8 mouse cellular contexts compared by ENCODE assay signal in genomic region chr16:64852891-64853290, GRCm38 (mm10). TPM values are rescaled to one million over a fixed set of nuclear protein-coding genes. Genes with fewer than 3 reads are reported as not detected.
A peak's percentile ranks its signal among the peaks of the same experiment; 100 is the strongest.
DNase-seq lines count a peak whose midpoint lies in the region; ATAC-seq and TF ChIP-seq lines count a peak whose summit lies in the region.

No protein-coding gene starts in this region.

- no peak for TF ChIP-seq CTCF in small intestine, adult 2 months (IDR thresholded peaks at IDR 0.05; ENCODE audit: extremely low read depth, insufficient read length, insufficient replicate concordance, low read depth, low read length)

- 2% methylated on average over 14 of the region's 14 CpGs for WGBS in lung, embryonic 15.5 days
- 3% methylated on average over 14 of the region's 14 CpGs for WGBS in embryonic facial prominence, embryonic 15.5 days
- 8% methylated on average over 14 of the region's 14 CpGs for WGBS in limb, embryonic 12.5 days
- WGBS in small intestine, adult 2 months = 1% methylated on average over 14 of the region's 14 CpGs

- no peak for ATAC-seq in lung, embryonic 15.5 days (ENCODE audit: borderline replicate concordance, extremely low read depth, low FRiP score, low TSS enrichment)
- ATAC-seq in embryonic facial prominence, embryonic 15.5 days (ENCODE audit: insufficient number of reproducible peaks, low FRiP score, low TSS enrichment, low read depth) = no peak
- ATAC-seq in limb, embryonic 12.5 days (ENCODE audit: insufficient number of reproducible peaks, insufficient read depth, low FRiP score, low TSS enrichment, low read depth) = no peak

- H3K4me2 ChIP-seq in lung, embryonic 15.5 days = peak overlapping the region; percentile 62
- peak overlapping the region; percentile 55 for H3K4me2 ChIP-seq in embryonic facial prominence, embryonic 15.5 days (replicated peaks)
- peak overlapping the region; percentile 64 for H3K4me2 ChIP-seq in limb, embryonic 12.5 days

- no peaks in the 10 kb centered on the region for H3K27me3 ChIP-seq in lung, embryonic 15.5 days
- H3K27me3 ChIP-seq in embryonic facial prominence, embryonic 15.5 days = no peaks in the 10 kb centered on the region
- no peaks in the 10 kb centered on the region for H3K27me3 ChIP-seq in limb, embryonic 12.5 days
- no peaks in the 10 kb centered on the region for H3K27me3 ChIP-seq in small intestine, adult 2 months (ENCODE audit: control insufficient read depth, insufficient read depth, low read length)

- H3K27ac ChIP-seq in lung, embryonic 15.5 days = peak overlapping the region; percentile 98
- H3K27ac ChIP-seq in embryonic facial prominence, embryonic 15.5 days (replicated peaks) = peak overlapping the region; percentile 98
- peak overlapping the region; percentile 98 for H3K27ac ChIP-seq in limb, embryonic 12.5 days
- H3K27ac ChIP-seq in small intestine, adult 2 months (ENCODE audit: insufficient read depth, low read depth, low read length) = peak overlapping the region; percentile 94

- no peak for TF ChIP-seq POLR2A in small intestine, adult 2 months (IDR thresholded peaks at IDR 0.05; ENCODE audit: low read depth, low read length)

- peak overlapping the region; percentile 78 for H3K4me3 ChIP-seq in lung, embryonic 15.5 days
- H3K4me3 ChIP-seq in embryonic facial prominence, embryonic 15.5 days (replicated peaks) = peak overlapping the region; percentile 98
- peak overlapping the region; percentile 93 for H3K4me3 ChIP-seq in limb, embryonic 12.5 days (replicated peaks)
- peak overlapping the region; percentile 73 for H3K4me3 ChIP-seq in small intestine, adult 2 months (ENCODE audit: low read depth, low read length)

- H3K9me3 ChIP-seq in lung, embryonic 15.5 days = no peaks in the 10 kb centered on the region
- H3K9me3 ChIP-seq in embryonic facial prominence, embryonic 15.5 days (replicated peaks) = no peaks in the 10 kb centered on the region
- no peaks in the 10 kb centered on the region for H3K9me3 ChIP-seq in limb, embryonic 12.5 days

- peaks cover 19% of the 10 kb centered on the region for H3K4me1 ChIP-seq in lung, embryonic 15.5 days
- peaks cover 11% of the 10 kb centered on the region for H3K4me1 ChIP-seq in embryonic facial prominence, embryonic 15.5 days
- peaks cover 15% of the 10 kb centered on the region for H3K4me1 ChIP-seq in limb, embryonic 12.5 days (replicated peaks)
- H3K4me1 ChIP-seq in small intestine, adult 2 months (ENCODE audit: control insufficient read depth, insufficient read depth, insufficient read length, low read length) = peaks cover 2% of the 10 kb centered on the region; the same call in 1 of the 2 replicates

- H3K9ac ChIP-seq in lung, embryonic 15.5 days = peak overlapping the region; percentile 89
- H3K9ac ChIP-seq in embryonic facial prominence, embryonic 15.5 days = peak overlapping the region; percentile 90
- H3K9ac ChIP-seq in limb, embryonic 12.5 days (replicated peaks) = peak overlapping the region; percentile 94

- no peak for DNase-seq in lung, postnatal 25 days (ENCODE audit: low spot score)
- DNase-seq in spleen, postnatal 14 days (ENCODE audit: low spot score in 2 of 2) = no peak
- DNase-seq in cerebellum, postnatal 10 days = no peak
- no peak for DNase-seq in frontal cortex, postnatal 36 days (ENCODE audit: low spot score in 2 of 2)

- peaks cover 25% of the 10 kb centered on the region for H3K36me3 ChIP-seq in lung, embryonic 15.5 days
- H3K36me3 ChIP-seq in embryonic facial prominence, embryonic 15.5 days = peaks cover 17% of the 10 kb centered on the region
- H3K36me3 ChIP-seq in limb, embryonic 12.5 days = peaks cover 32% of the 10 kb centered on the region
- H3K36me3 ChIP-seq in small intestine, adult 2 months (ENCODE audit: control insufficient read depth, insufficient read depth, low read length) = peaks cover 21% of the 10 kb centered on the region

RNA-seq across cellular contexts. Expression of gene Cggbp1, which starts 1.1 kb away (rescaled TPM):
- polyA plus RNA-seq in lung, embryonic 15.5 days (2015; fragmentation: Nextera tagmentation; extraction: Ambion mirVana) = 86.1 and 88.1 TPM in 2 replicates
- 68.8 and 69.7 TPM in 2 replicates for polyA plus RNA-seq in embryonic facial prominence, embryonic 15.5 days (2015; fragmentation: Nextera tagmentation; extraction: Ambion mirVana)
- polyA plus RNA-seq in limb, embryonic 12.5 days (2016; fragmentation: Nextera tagmentation; extraction: Ambion mirVana) = 112 and 114 TPM in 2 replicates
- 1.6 and 3.8 TPM in 2 replicates for polyA plus RNA-seq in small intestine, adult 2 months (2012; rRNA removed)

RNA-seq across cellular contexts. Expression of gene Zfp654, which starts 1.4 kb away (rescaled TPM):
- 5.7 and 6.6 TPM in 2 replicates for polyA plus RNA-seq in lung, embryonic 15.5 days (2015; fragmentation: Nextera tagmentation; extraction: Ambion mirVana)
- 5.6 and 5.8 TPM in 2 replicates for polyA plus RNA-seq in embryonic facial prominence, embryonic 15.5 days (2015; fragmentation: Nextera tagmentation; extraction: Ambion mirVana)
- polyA plus RNA-seq in limb, embryonic 12.5 days (2016; fragmentation: Nextera tagmentation; extraction: Ambion mirVana) = 9.1 and 10.7 TPM in 2 replicates
- polyA plus RNA-seq in small intestine, adult 2 months (2012; rRNA removed) = 0.18 and 0.37 TPM in 2 replicates

Comparison
In these comparisons a context has a peak if more than half of its experiments do, and no peak if none do; other contexts are left out.
1. RNA of gene Cggbp1, which starts 1.1 kb away (polyA plus RNA-seq): 112 to 114 TPM in limb, embryonic 12.5 days, 86.1 to 88.1 TPM in lung, embryonic 15.5 days and 68.8 to 69.7 TPM in embryonic facial prominence, embryonic 15.5 days; 1.6 to 3.8 TPM in small intestine, adult 2 months; every median in the first group is over 10 times any median in the second.
2. Peak in every context shown above with its lines, with median percentiles within 50 percentile points of each other: H3K27ac ChIP-seq, H3K4me2 ChIP-seq, H3K4me3 ChIP-seq and H3K9ac ChIP-seq.